Mouse (Mus musculus) intestine, postnatal 0 days (tissue): ENCODE measurements at regions not wholly inside any gene's neighbourhood (a gene's known extent, or its start where the extent isn't known, plus 50 kb on each side); places are given as distances from the start of the nearest gene placed in this dataset.
"Not testable (repeated sequence)": the region's sequence is repeated elsewhere in the genome, so short reads cannot be mapped to it uniquely, and the experiment has no call there.

Experiments
- ATAC-seq: fragments of 200-750 bp; cut with Nextera tagmentation; 2 replicates; pipeline ENCODE4 v1.8.0; 2017; ENCODE audit warnings: mild to moderate bottlenecking, moderate TSS enrichment, moderate library complexity
- H3K27ac ChIP-seq: fragments of 300-500 bp; sonication (generic); 2 replicates; pipeline ENCODE4 v1.5.1; 2014; ENCODE audit warnings: mild to moderate bottlenecking, low read depth, low read length, moderate library complexity
- H3K27me3 ChIP-seq: fragments of 300-500 bp; sonication (generic); replicated peaks from 2 replicates; pipeline ENCODE4 v1.6.1; 2014; ENCODE audit warnings: low read length, mixed read lengths; ENCODE audit not compliant: control insufficient read depth, insufficient read depth
- H3K36me3 ChIP-seq: fragments of 300-500 bp; sonication (generic); 2 replicates; pipeline ENCODE4 v1.6.1; 2014; ENCODE audit warnings: mild to moderate bottlenecking, moderate library complexity; ENCODE audit not compliant: control insufficient read depth, insufficient read depth
- H3K4me1 ChIP-seq: fragments of 300-500 bp; sonication (generic); replicated peaks from 2 replicates; pipeline ENCODE4 v1.6.1; 2014; ENCODE audit warnings: antibody characterized with exemption, low read length, mixed read lengths; ENCODE audit not compliant: control insufficient read depth, insufficient read depth
- H3K4me2 ChIP-seq: fragments of 300-500 bp; sonication (generic); replicated peaks from 2 replicates; pipeline ENCODE4 v1.6.1; 2014; ENCODE audit warnings: low read depth, mild to moderate bottlenecking, moderate library complexity
- H3K4me3 ChIP-seq: fragments of 300-500 bp; sonication (generic); 2 replicates; pipeline ENCODE4 v1.5.1; 2014; ENCODE audit warnings: low read depth, low read length
- H3K9ac ChIP-seq: fragments of 300-500 bp; sonication (generic); 2 replicates; pipeline ENCODE4 v1.6.1; 2014; ENCODE audit warnings: mild to moderate bottlenecking, low read depth, low read length
- H3K9me3 ChIP-seq: fragments of 300-500 bp; sonication (generic); 2 replicates; pipeline ENCODE4 v1.6.1; 2016; ENCODE audit warnings: mixed run types; ENCODE audit not compliant: control insufficient read depth
- CTCF ChIP-seq: sonication (generic); IDR thresholded peaks from 2 replicates; pipeline ENCODE4 v1.5.1; 2016; ENCODE audit warnings: low read depth, mild to moderate bottlenecking, control low read depth, antibody characterized with exemption, moderate library complexity
- WGBS: fragments of 180-500 bp; shearing (Covaris S2); extraction: QIAGEN DNeasy Blood & Tissue Kit; methylation state at CpG from one replicate; pipeline ENCODE4 v1.1.7; 2014; 5-methylcytosine and 5-hydroxymethylcytosine counted together

DNA sequence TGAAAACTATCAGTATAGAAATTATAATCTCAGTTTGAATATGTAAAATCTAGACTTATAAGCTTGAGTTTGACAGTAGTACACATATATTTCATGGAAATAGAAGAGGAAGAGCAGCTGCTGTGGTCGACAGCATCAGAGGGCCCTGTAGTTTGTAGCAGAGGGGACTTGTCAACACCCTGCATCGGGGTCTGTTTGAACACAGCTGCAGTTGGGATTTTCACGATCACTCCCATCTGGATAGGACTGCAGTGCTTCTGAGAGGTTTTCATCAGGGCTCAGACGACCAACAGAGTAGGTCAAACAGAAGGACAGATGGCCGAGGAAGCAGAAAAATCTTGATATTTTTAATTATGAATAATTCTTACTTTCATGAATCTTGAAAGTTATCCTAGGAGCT lies 523.8 kb downstream of the Tpm3-rs7 start:
- WGBS, result 63% methylated on average over 5 of the region's 5 CpGs
- Histone ChIP-seq H3K4me2 (no peak overlapping the region), H3K9me3 (no peaks in the 10 kb centered on the region), H3K27me3 (no peaks in the 10 kb centered on the region), H3K9ac (no peak overlapping the region), H3K36me3 (no peaks in the 10 kb centered on the region), H3K4me1 (no peaks in the 10 kb centered on the region), H3K27ac (no peak overlapping the region), H3K4me3 (no peak overlapping the region)
- ATAC-seq, result no peak
- no peak for TF ChIP-seq CTCF

- not testable (repeated sequence) for ATAC-seq, H3K27me3 ChIP-seq
- 100% methylated on average over 1 of the region's 1 CpGs for WGBS
These were observed 533.4 kb downstream of the Tpm3-rs7 start for GRCm38 (mm10) chr14:113847836-113848235.

DNA sequence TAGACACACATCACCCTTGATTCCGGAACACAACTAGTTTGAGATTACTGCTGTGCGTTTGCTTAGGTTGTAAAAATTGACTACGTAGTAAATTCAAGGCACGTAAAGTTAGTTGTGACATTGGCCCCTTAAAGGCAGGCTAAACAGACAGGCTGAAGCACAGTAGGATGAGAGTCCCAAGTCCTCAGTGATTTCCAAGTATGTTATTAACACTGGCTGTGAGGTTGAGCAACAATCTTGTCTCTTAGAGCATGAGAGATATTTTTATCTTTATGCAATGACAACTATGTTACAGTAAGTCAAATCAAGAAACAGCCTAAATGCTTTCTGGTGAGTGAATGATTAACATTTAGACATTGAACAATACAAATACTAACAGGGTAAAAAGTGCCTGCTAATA lies 538.6 kb downstream of the Tpm3-rs7 start:
- no peak overlapping the region for H3K9ac ChIP-seq
- no peak overlapping the region for H3K4me2 ChIP-seq
- H3K27me3 ChIP-seq, result no peaks in the 10 kb centered on the region
- WGBS, result 43% methylated on average over 4 of the region's 4 CpGs
- no peak for TF ChIP-seq CTCF
- no peak overlapping the region for H3K4me3 ChIP-seq
- peak; percentile 61 for ATAC-seq
- H3K4me1 ChIP-seq, result no peaks in the 10 kb centered on the region
- no peak overlapping the region for H3K27ac ChIP-seq
- no peaks in the 10 kb centered on the region for H3K36me3 ChIP-seq
- no peaks in the 10 kb centered on the region for H3K9me3 ChIP-seq

More at GRCm38 (mm10) chr14:113847836-113848235, 533.4 kb downstream of the Tpm3-rs7 start:
- not testable (repeated sequence) for H3K36me3 ChIP-seq, H3K9me3 ChIP-seq, H3K4me2 ChIP-seq, H3K4me3 ChIP-seq, H3K27ac ChIP-seq, H3K4me1 ChIP-seq, H3K9ac ChIP-seq

DNA sequence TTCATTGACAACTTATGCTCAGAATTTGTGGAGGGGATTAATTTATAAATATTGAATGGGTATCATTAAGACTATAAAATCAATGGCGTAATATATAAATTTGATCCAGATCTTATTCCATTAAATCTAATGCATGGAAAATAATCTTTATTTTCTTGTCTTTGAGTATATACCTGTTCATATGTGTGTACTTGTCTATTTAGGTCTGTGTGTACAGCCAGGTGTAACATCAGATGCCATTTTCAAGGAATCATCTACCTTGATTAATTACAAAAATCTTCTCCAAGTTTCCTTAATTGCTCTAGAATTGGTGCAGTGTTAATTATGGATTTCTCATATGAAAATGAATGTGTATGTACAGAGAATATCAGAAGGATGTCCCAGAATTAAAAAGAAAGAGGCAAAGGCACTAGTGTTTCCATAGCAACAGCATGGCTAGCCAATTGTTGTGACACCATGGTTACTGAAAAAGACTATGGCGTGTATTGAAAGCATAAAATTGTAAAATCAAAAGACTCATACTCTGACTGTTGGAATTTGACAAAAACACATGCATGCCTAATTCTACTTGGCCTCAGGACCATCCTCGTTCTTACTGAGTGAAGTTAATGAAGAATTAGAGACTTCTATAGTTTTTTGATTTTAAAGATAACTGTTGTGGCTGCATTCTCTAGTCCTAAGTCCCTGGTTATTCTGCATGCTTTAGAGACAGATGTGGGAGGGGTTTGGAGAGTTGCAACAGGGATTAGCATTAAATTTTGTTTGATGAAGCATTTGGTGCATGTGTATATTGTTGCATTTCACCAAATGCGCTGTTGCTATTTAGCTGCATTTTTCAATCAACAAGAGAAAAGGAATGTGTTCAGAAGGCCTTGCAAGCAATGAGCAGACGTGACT lies 553.0 kb downstream of the Tpm3-rs7 start:
- Histone ChIP-seq H3K4me3 (no peak overlapping the region), H3K4me1 (no peaks in the 10 kb centered on the region), H3K27me3 (no peaks in the 10 kb centered on the region), H3K36me3 (no peaks in the 10 kb centered on the region), H3K4me2 (no peak overlapping the region), H3K9me3 (no peaks in the 10 kb centered on the region), H3K27ac (no peak overlapping the region), H3K9ac (no peak overlapping the region)
- no peak for TF ChIP-seq CTCF
- WGBS, result 83% methylated on average over 5 of the region's 5 CpGs
- ATAC-seq, result no peak

DNA sequence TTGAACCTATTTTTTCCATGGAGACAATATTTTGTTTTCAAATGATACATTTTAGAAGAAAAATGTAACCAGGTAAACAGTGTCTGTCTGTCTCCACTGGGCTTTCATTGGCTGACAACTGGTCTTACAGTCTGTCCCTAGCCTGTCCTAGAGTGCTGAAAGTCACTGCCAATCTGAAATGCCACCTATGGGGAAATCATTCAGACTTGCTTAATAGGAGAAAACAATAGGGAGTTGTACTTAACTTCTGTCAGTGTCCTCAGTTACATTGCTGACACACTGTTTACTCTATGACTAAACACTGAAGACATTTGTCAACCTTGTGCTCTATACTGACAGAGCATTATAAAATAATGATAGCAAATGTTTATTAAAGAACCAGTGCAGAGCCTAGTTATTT lies 569.2 kb downstream of the Tpm3-rs7 start:
- H3K4me3 ChIP-seq, result no peak overlapping the region
- ATAC-seq, result no peak
- no peaks in the 10 kb centered on the region for H3K36me3 ChIP-seq
- H3K4me2 ChIP-seq, result no peak overlapping the region
- no peaks in the 10 kb centered on the region for H3K9me3 ChIP-seq
- H3K9ac ChIP-seq, result no peak overlapping the region
- no peak overlapping the region for H3K27ac ChIP-seq
- no peak for TF ChIP-seq CTCF
- H3K4me1 ChIP-seq, result no peaks in the 10 kb centered on the region
- no peaks in the 10 kb centered on the region for H3K27me3 ChIP-seq

DNA sequence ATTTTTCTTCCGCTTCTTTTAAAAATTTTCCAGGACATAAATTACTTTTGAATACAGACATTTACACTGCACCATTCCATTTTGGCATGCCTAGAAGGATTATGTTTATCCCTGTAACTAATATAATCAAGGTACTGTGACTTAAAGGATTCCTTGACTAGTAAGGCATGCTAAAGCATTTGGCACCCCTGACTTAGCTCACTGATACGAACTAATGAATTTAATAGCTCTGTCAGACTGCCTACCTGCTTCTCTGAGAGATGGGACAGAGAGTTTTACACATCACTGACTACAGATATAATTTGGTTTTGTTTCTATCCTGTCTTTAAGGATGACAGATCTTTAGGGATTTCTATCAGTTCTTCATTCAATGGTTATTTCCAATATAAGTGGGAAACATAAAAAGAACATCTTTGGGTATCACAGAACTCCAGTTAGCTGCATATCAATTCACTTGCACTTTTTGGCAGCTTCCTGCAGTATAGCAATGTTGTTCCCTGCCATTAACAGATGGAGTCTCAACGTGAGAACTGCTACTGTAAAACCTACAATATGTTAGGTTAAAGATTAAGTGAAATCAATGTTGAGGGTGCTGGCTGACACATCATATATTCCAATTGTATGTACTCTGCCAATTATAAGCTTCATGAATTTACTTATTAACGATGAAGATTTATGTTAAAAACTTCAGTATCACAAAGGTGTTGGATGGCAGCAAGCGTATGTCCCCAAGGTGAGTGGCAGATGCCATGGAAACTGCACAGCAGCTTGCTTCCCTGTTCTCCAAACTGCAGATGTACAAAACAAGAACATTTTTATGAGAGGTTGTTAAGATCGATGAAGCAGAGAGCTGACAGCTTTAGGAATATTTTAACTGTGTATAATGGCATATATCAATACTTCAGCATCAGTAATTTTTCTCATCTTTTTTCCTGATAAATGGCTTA lies 572.8 kb downstream of the Tpm3-rs7 start:
- no peak overlapping the region for H3K4me2 ChIP-seq
- H3K9me3 ChIP-seq, result no peaks in the 10 kb centered on the region
- no peak overlapping the region for H3K4me3 ChIP-seq
- no peak overlapping the region for H3K27ac ChIP-seq
- no peaks in the 10 kb centered on the region for H3K27me3 ChIP-seq
- no peaks in the 10 kb centered on the region for H3K4me1 ChIP-seq
- WGBS, result 77% methylated on average over 6 of the region's 6 CpGs
- no peak for ATAC-seq
- no peak for TF ChIP-seq CTCF
- H3K9ac ChIP-seq, result no peak overlapping the region
- no peaks in the 10 kb centered on the region for H3K36me3 ChIP-seq
